Mouse (Mus musculus) bone marrow, adult 2 months (tissue): ENCODE data around the gene Tom1. TPM values are rescaled to one million over a fixed set of nuclear protein-coding genes. Genes with fewer than 3 reads are reported as not detected.

Experiments used
- H3K27ac ChIP-seq: fragments of 200-500 bp; 2 replicates; pipeline ENCODE4 v1.5.1; 2012; ENCODE audit warnings: low read depth, mild to moderate bottlenecking, control low read depth, inconsistent platforms, low read length; ENCODE audit not compliant: control insufficient read depth, poor library complexity, insufficient read depth
- H3K4me1 ChIP-seq: fragments of 200-500 bp; 2 replicates; pipeline ENCODE4 v1.6.1; 2011; ENCODE audit warnings: low read length; ENCODE audit not compliant: control insufficient read depth, insufficient read depth
- H3K4me3 ChIP-seq: fragments of 200-500 bp; replicated peaks from 2 replicates; pipeline ENCODE3; 2011; ENCODE audit warnings: mild to moderate bottlenecking, low read depth, low read length, control low read depth; ENCODE audit not compliant: control insufficient read depth
- CTCF ChIP-seq: fragments of 200-500 bp; IDR thresholded peaks from 2 replicates; pipeline ENCODE4 v1.5.1; 2011; ENCODE audit warnings: low read length, control low read depth; ENCODE audit not compliant: control insufficient read depth, insufficient read depth
- POLR2A ChIP-seq: fragments of 200-500 bp; IDR thresholded peaks from 2 replicates; pipeline ENCODE4 v1.6.1; 2011; ENCODE audit warnings: low read depth, mild to moderate bottlenecking, control low read depth, low read length, borderline replicate concordance; ENCODE audit not compliant: control insufficient read depth
- WGBS: fragments of 180-500 bp; shearing (Covaris S2); methylation state at CpG from one replicate; pipeline ENCODE4 v1.1.7; 2018; 5-methylcytosine and 5-hydroxymethylcytosine counted together
- polyA plus RNA-seq: library from polyadenylated mRNA; stranded (reverse); fragments of >200 nt; gene quantifications from 2 replicates; pipeline ENCODE4 v1.2.4, GENCODE M21; 2011; ENCODE audit warnings: low replicate concordance; ENCODE audit not compliant: missing spikeins, insufficient read depth, insufficient read length

Tom1 gene
- polyA plus RNA-seq, 1 experiment, result 23.7 TPM

DNA sequence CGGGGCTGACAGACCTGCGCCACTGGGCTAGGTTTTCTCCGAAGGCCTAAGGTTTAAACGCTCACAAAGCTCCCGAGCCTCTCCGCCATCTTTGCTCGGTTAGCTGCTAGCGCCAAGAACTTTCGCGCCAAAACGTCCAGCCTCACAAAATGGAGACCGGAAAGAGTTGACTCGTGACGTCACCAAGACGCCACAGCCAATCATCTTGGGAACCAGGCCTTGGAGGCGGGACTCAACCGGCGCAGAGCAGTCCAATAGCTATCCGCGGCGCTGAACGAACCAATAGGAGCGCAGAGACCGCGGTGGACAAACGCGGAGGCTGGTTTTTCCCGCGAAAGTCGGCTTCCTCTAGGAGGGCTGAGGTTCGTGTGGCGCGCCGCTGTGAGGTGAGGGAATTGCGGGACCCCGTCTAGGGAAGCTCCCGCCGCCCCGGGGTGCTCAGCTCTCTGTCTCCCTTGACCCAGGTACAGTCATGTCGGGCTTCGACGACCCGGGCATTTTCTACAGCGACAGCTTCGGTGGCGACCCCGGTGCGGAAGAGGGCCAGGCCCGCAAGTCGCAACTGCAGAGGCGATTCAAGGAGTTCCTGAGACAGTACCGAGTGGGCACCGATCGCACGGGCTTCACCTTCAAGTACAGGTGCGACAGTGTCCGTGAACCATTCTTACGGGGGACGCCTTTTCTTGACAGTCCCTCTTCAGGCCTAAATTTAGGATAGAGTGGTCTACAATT, 75.9 kb downstream of the Tom1 start, which contains the start of gene Mcm5:
Gene Mcm5 (plus strand): TSS at position 334 of the 732 bp plus-strand sequence.
- WGBS, result under 1% methylated on average over 59 of the region's 59 CpGs
- peak within 1 kb of the TSS; percentile 91 for H3K4me3 ChIP-seq
- no peak for TF ChIP-seq CTCF
- peak; percentile 45; the same call in 1 of the 2 replicates for TF ChIP-seq POLR2A
- peaks cover 3% of the 10 kb centered on the region; the same call in 1 of the 2 replicates for H3K4me1 ChIP-seq
- peak within 1 kb of the TSS; percentile 58 for H3K27ac ChIP-seq

DNA sequence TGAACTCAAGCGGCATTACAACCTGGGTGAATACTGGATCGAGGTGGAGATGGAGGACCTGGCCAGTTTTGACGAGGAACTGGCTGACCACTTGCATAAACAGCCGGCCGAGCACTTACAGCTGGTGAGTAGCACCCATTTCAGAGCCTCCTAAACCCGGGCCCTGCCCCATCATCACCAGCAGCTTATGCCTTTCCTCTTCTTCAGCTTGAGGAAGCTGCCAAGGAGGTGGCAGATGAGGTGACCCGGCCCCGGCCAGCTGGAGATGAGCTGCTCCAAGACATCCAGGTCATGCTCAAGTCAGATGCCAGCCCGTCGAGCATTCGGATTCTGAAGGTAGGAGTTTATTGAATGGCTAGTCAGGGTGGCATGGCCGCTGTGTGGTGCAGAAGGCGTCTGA, 76.6 kb downstream of the Tom1 start:
- 13% methylated on average over 13 of the region's 13 CpGs for WGBS
- Histone ChIP-seq H3K27ac (no peak overlapping the region), H3K4me1 (peaks cover 3% of the 10 kb centered on the region; the same call in 1 of the 2 replicates), H3K4me3 (peak overlapping the region; percentile 91)
- TF ChIP-seq CTCF, result no peak
- 0 out of 2 replicates have a peak, but pooled peaks have one; percentile 6 for TF ChIP-seq POLR2A

DNA sequence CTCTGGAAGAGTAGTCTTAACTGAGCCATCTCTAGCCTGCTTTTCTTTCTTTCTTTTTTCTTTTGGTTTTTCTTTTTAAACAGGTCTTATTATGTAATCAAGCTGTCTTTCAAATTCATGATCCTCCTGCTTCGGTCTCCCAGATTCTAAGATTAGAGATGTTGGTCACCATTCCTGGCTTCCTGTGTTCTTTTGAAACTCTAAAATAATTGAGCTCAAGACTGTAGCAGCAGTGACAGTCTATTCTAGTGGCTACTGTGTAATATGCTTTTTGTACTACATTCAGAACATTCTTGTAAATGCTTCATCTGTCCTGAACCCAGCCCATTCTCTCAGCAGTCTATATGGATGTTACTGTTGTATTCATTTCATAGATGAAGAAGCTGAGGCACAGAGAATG, 85.0 kb downstream of the Tom1 start:
- Histone ChIP-seq H3K4me3 (no peak overlapping the region), H3K4me1 (peaks cover 1% of the 10 kb centered on the region; the same call in 1 of the 2 replicates), H3K27ac (no peak overlapping the region)
- WGBS, result 53% methylated on average over 1 of the region's 1 CpGs
- no peak for TF ChIP-seq POLR2A
- TF ChIP-seq CTCF, result no peak

DNA sequence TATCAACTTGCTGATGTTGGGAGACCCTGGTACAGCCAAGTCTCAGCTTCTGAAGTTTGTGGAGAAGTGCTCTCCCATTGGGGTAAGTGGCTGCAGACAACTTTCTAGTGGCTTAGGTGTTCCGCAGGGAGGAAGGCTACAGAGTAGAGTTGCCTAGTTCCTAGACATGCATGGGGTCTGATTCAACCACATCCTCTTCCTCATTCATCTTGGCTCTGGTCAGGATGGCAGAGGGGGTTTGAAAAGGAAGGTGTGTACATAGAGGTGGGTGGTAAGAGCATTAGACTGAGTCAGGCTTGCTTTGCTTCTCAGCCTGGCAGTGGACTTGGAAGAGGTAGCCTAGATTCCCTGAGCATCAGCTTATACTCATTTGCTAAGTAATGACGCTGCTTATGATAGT, 85.8 kb downstream of the Tom1 start:
- Histone ChIP-seq H3K27ac (no peak overlapping the region; the same call in 1 of the 2 replicates), H3K4me3 (no peak overlapping the region), H3K4me1 (peaks cover 1% of the 10 kb centered on the region; the same call in 1 of the 2 replicates)
- TF ChIP-seq CTCF (no peak), POLR2A (no peak)
- WGBS, result 45% methylated on average over 2 of the region's 2 CpGs

Other genes starting within 250 kb of the Tom1 start
- not detected in 2 replicates for gene Isx, start 160.5 kb upstream of the Tom1 start, polyA plus RNA-seq
- gene Hmgxb4, start 40.3 kb upstream of the Tom1 start, polyA plus RNA-seq, result 14.1 and 19.9 TPM in 2 replicates
- 297 and 316 TPM in 2 replicates for gene Hmox1, start 59.9 kb downstream of the Tom1 start, polyA plus RNA-seq
- 115 and 116 TPM in 2 replicates for gene Mcm5, start 75.9 kb downstream of the Tom1 start, polyA plus RNA-seq
- gene Rasd2, start 180.2 kb downstream of the Tom1 start, polyA plus RNA-seq, result 0.90 TPM in 1 of 2 replicates, not detected in the other